Mouse (Mus musculus) adrenal gland, postnatal 14 days (tissue): Measurements from ENCODE around the gene Usp29. TPM values are rescaled to one million over a fixed set of nuclear protein-coding genes. Genes with fewer than 3 reads are reported as not detected.
A peak's percentile ranks its signal among the peaks of the same experiment; 100 is the strongest.

ENCODE experiments used
- DNase-seq: peaks from one replicate; pipeline ENCODE4 v3.0.0; 2021; ENCODE audit warnings: mixed read lengths
- total RNA-seq: library from RNA; stranded (reverse); gene quantifications from 2 replicates; pipeline ENCODE4 v1.2.3, GENCODE M21; 2021

The Usp29 gene
- total RNA-seq, 1 experiment from 2014 or later, result 2.7 TPM

DNA sequence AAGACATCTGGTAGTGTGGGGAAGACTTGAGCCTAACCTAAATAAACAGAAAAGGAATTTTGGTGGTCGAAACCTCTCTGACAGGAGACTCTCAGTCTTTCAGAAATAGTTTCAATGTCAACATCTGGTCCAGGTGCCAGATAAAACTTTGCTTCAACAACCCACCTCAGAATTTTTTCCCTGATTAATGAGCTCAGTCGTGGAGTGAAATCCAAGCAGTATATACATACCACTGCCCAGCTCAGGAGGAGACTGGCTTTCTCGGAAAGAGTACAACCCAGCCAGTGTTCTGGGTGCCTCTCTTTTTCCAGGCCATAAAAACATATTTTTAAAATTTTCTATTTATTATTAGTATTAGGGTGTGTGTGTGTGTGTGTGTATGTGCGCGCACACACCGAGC lies 89.9 kb downstream of the Usp29 start:
- no peak for DNase-seq

- DNase-seq, result peak; percentile 12
Measured at GRCm38 (mm10) chr7:6822633-6823032, 92.3 kb downstream of the Usp29 start.

DNA sequence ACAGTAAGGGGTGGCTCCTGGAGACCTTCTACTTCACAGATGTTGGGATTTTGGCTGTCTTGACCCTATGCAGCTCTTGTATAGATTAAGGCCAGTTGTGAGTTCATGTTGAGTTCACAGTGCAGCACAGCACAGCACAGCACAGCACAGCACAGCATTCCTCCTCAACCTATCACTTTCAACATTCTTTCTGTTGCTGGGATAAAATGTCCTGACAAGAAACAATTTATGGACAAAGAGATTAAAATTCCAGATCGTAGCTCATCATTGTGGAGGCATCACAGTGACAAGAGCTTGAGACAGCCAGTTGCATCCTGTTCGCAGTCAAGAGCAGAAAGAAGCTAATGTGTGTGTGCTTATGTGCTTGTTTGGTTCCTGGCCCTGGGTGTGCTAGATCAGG lies 93.3 kb downstream of the Usp29 start:
- DNase-seq, result no peak

DNA sequence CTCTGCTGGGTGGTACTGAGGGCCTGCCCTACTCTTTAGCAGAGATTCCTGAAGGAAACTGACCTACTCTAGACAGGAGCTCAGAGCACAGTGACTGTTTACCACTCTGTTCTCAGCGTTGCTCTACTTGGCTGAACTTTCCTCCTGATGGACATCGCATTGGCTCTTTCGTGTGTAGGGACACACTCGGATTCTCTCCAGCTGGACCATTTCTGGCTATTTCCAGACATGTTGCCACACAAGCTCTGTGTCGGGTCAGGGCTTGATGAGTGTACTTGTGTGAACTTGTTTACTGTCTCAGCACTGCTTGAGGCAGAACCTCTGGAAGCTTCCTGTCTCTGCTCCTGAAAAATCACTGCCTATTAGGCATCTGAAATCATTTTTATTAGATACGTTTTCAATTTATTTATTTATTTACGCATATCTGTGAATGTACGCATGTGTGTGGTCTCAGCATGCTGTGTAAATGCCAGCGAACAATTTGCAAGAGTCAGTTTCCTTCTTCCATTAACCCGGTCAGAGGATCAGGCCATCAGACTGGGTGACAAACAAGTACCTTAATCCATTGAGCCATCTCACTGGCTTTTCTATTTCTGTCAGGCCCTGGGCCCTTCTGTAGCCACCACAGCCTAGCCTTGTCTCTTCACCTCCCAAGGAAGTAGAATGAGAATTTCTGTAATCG lies 95.7 kb downstream of the Usp29 start:
- peak; percentile 61 for DNase-seq

GRCm38 (mm10) chr7:6829148-6829547 lies 98.8 kb downstream of the Usp29 start:
- DNase-seq, result no peak

DNA sequence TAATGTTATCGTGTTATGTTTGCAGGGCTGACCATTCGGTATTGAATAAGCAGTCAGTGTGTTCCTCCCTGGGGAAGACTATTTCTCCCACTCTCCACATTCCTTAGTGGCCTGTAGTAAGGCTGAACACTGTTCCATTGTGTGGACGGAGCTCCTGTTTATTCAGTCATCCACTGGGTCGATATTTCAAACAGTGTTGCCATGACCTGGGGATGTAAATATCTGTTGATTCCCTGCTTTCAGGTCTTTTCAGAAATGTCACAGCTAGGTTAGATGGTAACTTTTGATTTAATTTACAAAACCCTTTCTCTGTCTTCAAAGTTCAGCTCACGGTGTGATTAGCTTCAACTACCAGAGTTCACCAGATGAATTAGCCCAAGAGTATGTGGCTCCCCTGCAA lies 104.6 kb downstream of the Usp29 start:
- no peak for DNase-seq

GRCm38 (mm10) chr7:6835351-6835750 lies 105.0 kb downstream of the Usp29 start:
- DNase-seq, result no peak

DNA sequence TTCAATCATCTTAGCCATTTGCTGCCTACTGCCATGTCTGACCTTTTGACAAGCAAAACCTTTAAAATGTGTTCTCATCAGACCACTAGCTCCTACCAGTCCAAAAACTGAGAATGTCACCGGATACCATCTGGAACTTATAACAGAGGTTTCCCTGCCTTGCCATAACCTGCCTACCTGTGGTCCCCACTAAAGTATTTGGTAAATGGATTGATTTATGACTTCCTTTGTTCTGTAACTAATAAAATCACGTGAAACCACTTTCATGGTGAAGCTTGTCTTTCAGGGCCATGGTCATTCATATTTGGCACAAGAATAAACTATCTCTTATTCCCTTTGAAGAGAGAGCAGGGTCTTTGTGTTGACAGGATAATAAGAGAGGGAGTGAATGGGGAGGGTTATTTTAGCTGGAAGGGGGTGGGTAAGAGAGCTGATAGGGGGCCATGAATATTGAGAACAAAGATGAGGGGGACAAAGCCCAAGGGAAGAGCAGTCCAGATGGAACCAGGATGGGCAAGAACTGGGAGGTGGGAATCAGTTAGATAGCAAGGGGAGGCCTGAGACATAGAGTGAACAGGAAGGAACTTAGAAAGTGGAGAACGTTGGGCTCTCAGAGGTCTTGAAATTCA lies 107.0 kb downstream of the Usp29 start:
- no peak for DNase-seq

DNA sequence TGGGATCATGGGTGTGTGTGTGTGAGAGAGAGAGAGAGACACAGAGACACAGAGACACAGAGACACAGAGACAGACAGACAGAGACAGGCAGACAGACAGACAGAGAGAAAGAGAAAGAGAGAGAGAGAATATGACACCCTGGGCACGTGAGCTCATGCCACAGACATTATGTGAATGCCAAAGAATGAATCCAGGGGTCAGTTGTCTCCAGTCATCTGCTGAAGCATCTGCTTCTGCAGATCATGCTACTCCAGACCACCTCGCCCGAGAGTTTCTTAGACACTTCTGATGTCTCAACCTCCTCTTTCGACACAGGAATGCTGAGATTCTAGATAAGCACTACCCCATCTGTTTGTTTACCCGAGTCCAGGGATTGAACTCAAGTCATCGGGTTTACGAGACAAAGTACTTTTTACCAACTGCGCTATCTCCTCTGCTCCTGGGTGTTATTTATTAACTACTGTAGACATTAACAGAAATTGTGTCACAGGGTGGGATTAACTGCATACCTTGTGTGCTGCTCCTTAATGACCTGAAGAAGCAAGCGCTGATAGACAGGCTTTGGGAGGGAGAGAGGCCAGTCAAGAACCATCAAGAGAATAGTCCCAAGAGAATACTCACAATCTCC lies 107.7 kb downstream of the Usp29 start:
- DNase-seq, result no peak

GRCm38 (mm10) chr7:6840860-6841259 lies 110.5 kb downstream of the Usp29 start:
- DNase-seq, result peak; percentile 29

- DNase-seq, result no peak
Measured at GRCm38 (mm10) chr7:6849495-6849894, 119.1 kb downstream of the Usp29 start.

- no peak for DNase-seq
Measured at GRCm38 (mm10) chr7:6850321-6850720, 119.9 kb downstream of the Usp29 start.

- DNase-seq, result no peak
Measured at GRCm38 (mm10) chr7:6851256-6851655, 120.9 kb downstream of the Usp29 start.

GRCm38 (mm10) chr7:6851717-6852503 lies 121.5 kb downstream of the Usp29 start:
- peak; percentile 15 for DNase-seq

- no peak for DNase-seq
Measured at GRCm38 (mm10) chr7:6855613-6856405, 125.4 kb downstream of the Usp29 start.

DNA sequence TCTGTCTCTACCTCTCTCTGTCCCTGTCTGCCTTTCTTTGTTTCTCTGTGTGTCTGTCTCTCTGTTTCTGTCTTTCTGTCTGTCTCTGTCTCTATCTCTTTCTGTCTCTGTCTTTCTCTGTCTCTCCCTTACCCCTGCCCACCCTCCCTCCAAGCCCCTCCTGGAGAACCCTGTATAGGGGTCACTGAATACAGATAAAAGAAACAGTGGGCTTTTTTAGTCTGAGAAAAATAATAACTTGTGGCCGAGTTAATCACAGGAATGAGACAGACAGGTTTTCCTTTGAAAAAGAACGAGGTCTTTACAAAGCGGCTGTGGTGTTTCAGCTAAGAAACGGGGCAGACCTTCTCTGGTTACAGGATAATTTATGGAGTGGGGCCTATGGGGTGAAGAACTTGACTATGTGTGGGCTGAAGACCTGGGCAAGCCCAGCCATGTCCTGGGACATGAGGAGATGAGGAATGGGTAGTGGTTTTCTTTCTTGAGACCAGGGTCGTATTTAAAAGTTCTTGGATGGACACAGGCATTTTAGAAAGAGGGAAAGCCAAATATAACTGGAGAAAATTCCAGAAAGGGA lies 128.4 kb downstream of the Usp29 start:
- DNase-seq, result no peak

- no peak for DNase-seq
Measured at GRCm38 (mm10) chr7:6860689-6861088, 130.3 kb downstream of the Usp29 start.

GRCm38 (mm10) chr7:6866351-6866750 lies 136.0 kb downstream of the Usp29 start:
- no peak for DNase-seq

GRCm38 (mm10) chr7:6868831-6869230 lies 138.5 kb downstream of the Usp29 start:
- no peak for DNase-seq

DNA sequence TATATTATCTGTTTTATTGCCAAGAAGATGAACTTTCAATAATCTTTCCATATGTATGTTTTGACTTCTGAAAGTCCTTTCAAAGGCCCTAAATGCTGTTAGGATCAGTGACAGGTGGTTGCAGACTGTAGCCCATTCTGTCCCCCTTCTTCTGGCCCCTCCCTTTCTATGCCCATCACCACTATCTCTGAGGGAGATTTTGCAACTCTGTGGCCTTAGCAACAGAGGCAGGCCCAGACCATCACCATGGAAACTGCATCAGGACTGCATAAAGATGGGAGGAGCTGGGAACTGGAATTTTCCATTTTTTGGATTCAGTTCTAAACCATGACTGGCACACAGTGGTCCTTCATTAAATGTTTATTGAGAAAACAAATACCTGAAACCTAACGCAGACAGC lies 139.2 kb downstream of the Usp29 start:
- DNase-seq, result no peak

- DNase-seq, result no peak
Measured at GRCm38 (mm10) chr7:6874448-6874847, 144.1 kb downstream of the Usp29 start.

GRCm38 (mm10) chr7:6878202-6878601 lies 147.8 kb downstream of the Usp29 start:
- DNase-seq, result no peak
